ENCODE assay signal across 24 mouse cellular contexts in the genomic region with DNA sequence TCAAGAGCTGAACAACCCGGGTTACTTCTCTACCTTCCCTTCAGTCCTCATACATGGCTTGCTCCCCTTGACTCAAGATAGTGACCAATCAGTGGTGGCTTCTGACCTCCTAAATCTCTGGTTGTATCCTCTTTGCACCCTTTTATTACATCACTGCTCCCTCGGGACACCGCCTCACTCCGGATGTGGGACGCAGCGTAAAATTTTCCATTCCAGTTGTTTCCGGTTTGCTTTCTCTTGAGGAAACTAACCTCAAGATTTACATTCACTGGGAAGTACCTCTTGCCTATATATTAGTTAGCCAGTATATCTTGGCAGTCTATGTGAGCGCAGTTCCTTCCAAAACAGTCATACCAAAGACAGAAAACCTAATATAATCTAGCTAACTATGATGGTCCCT. TPM values are rescaled to one million over a fixed set of nuclear protein-coding genes. Genes with fewer than 3 reads are reported as not detected.
DNase-seq lines count a peak whose midpoint lies in the region; ATAC-seq and TF ChIP-seq lines count a peak whose summit lies in the region.
"Had no signal": no experiment of that assay in that cellular context is flagged by ENCODE, and none has a peak within 500 bp of the region (broad histone marks: within the 10 kb centered on the region; RNA-seq: fewer than 3 reads in every experiment).

No protein-coding gene starts in this region.

- no peak for TF ChIP-seq RAD21 in CH12.LX (IDR thresholded peaks at IDR 0.05; ENCODE audit: low read depth, low read length)

- H3K9ac ChIP-seq in forebrain, postnatal 0 days: no peak overlapping the region
- no peak overlapping the region for H3K9ac ChIP-seq in forebrain, embryonic 12.5 days
- no peak overlapping the region for H3K9ac ChIP-seq in limb, embryonic 14.5 days (ENCODE audit: low read depth, low read length, severe bottlenecking)
- no peak overlapping the region for H3K9ac ChIP-seq in CH12.LX (ENCODE audit: insufficient read depth, low read depth)

- in situ Hi-C loops in CH12.LX (cut with MboI; ENCODE audit: low pct_ligation_motif_present, low pct_unique_long_range_greater_than_20kb, low sequenced_read_pairs): no loop called here

- TF ChIP-seq EP300 in CH12.LX (IDR thresholded peaks at IDR 0.05; ENCODE audit: low read length): peak; percentile 93

- DNase-seq in forebrain, postnatal 0 days: no peak
- DNase-seq in layer of hippocampus, adult 2 months (ENCODE audit: low spot score in 2 of 2): no peak
- DNase-seq in layer of hippocampus, adult 18-20 months (ENCODE audit: low spot score in 2 of 2): no peak
- peak; percentile 8 for DNase-seq in limb, embryonic 14.5 days (ENCODE audit: low spot score)
- DNase-seq in limb, embryonic 10.5 days (ENCODE audit: low spot score): no peak
- peak; percentile 88 for DNase-seq in CH12.LX (ENCODE audit: extremely low read depth)
- no peak for DNase-seq in thymus, postnatal 0 days (ENCODE audit: low spot score)
- DNase-seq: adrenal gland, adult 2 months; adrenal gland, adult 8-10 months; adrenal gland, postnatal 10 days; adrenal gland, postnatal 14 days; adrenal gland, postnatal 25 days; adrenal gland, postnatal 36 days; B cell, adult 2 months; cerebellum, adult 11 months; cerebellum, adult 11-12 months; cerebellum, adult 18-20 months had no signal

- no peak for ATAC-seq in forebrain, postnatal 0 days
- no peak for ATAC-seq in forebrain, embryonic 12.5 days (ENCODE audit: low FRiP score)
- no peak for ATAC-seq in limb, embryonic 14.5 days (ENCODE audit: low FRiP score, low read depth)
- ATAC-seq: activated CD4-positive, CD25-positive, alpha-beta regulatory T cell, adult 4 months; CD4-positive, CD25-positive, alpha-beta regulatory T cell, adult 4 months; Patski had no signal

- dilution Hi-C loops in CH12.LX (cut with MboI; ENCODE audit: extremely low pct_ligation_motif_present, extremely low pct_unique_long_range_greater_than_20kb, low sequenced_read_pairs): no loop called here

- TF ChIP-seq POLR2A in limb, embryonic 14.5 days (IDR thresholded peaks at IDR 0.05; ENCODE audit: borderline replicate concordance, extremely low read depth, insufficient read depth, insufficient read length): no peak
- no peak for TF ChIP-seq POLR2A in CH12.LX (IDR thresholded peaks at IDR 0.05; ENCODE audit: low read depth, low read length)

- H3K36me3 ChIP-seq in forebrain, postnatal 0 days (ENCODE audit: insufficient read depth): no peaks in the 10 kb centered on the region
- H3K36me3 ChIP-seq in forebrain, embryonic 12.5 days (replicated peaks): peaks cover 13% of the 10 kb centered on the region; the same call in 1 of the 2 replicates
- no peaks in the 10 kb centered on the region for H3K36me3 ChIP-seq in limb, embryonic 14.5 days (ENCODE audit: control insufficient read depth, insufficient read depth, low read length)
- H3K36me3 ChIP-seq in limb, embryonic 10.5 days: no peaks in the 10 kb centered on the region
- no peaks in the 10 kb centered on the region for H3K36me3 ChIP-seq in CH12.LX (replicated peaks in 1 of 2; ENCODE audit: control insufficient read depth in 1 of 2, insufficient read depth in 1 of 2, low read length in 1 of 2)
- H3K36me3 ChIP-seq: G1E had no signal

- H3K27ac ChIP-seq in forebrain, postnatal 0 days (ENCODE audit: low read depth, low read length): peak overlapping the region; percentile 36; the same call in 1 of the 2 replicates
- no peak overlapping the region for H3K27ac ChIP-seq in forebrain, embryonic 12.5 days
- H3K27ac ChIP-seq in layer of hippocampus, adult 2 months: peak overlapping the region; percentile 57; the same call in 1 of the 2 replicates
- H3K27ac ChIP-seq in limb, embryonic 14.5 days (replicated peaks; ENCODE audit: low read depth, low read length): no peak overlapping the region
- H3K27ac ChIP-seq in limb, embryonic 10.5 days: no peak overlapping the region
- H3K27ac ChIP-seq in CH12.LX (ENCODE audit: insufficient read depth, low read depth): no peak overlapping the region

- no peaks in the 10 kb centered on the region for H3K79me2 ChIP-seq in CH12.LX (replicated peaks; ENCODE audit: control insufficient read depth, extremely low read depth, insufficient read depth, poor library complexity, severe bottlenecking)

- peaks cover 7% of the 10 kb centered on the region; the same call in 1 of the 2 replicates for H3K4me1 ChIP-seq in forebrain, postnatal 0 days (ENCODE audit: insufficient read depth)
- no peaks in the 10 kb centered on the region for H3K4me1 ChIP-seq in forebrain, embryonic 12.5 days
- H3K4me1 ChIP-seq in limb, embryonic 14.5 days (ENCODE audit: control insufficient read depth, insufficient read depth, low read length): no peaks in the 10 kb centered on the region
- no peaks in the 10 kb centered on the region for H3K4me1 ChIP-seq in limb, embryonic 10.5 days
- peaks cover 0 to 18% of the 10 kb centered on the region in 2 experiments; a peak in 2 of 4 replicates for H3K4me1 ChIP-seq in CH12.LX (ENCODE audit: control insufficient read depth in 1 of 2, insufficient read depth in 2 of 2)

- H3K4me3 ChIP-seq in forebrain, postnatal 0 days (ENCODE audit: low read depth, low read length): no peak overlapping the region
- H3K4me3 ChIP-seq in forebrain, embryonic 12.5 days (replicated peaks): no peak overlapping the region
- no peak overlapping the region for H3K4me3 ChIP-seq in layer of hippocampus, adult 2 months
- no peak overlapping the region for H3K4me3 ChIP-seq in limb, embryonic 14.5 days (replicated peaks; ENCODE audit: low read length)
- no peak overlapping the region for H3K4me3 ChIP-seq in limb, embryonic 10.5 days
- no peak overlapping the region for H3K4me3 ChIP-seq in CH12.LX (replicated peaks in 1 of 3; ENCODE audit: low read depth in 2 of 3, low read length in 2 of 3, poor library complexity in 1 of 3)

- 94% methylated on average over 8 of the region's 8 CpGs for WGBS in forebrain, postnatal 0 days
- WGBS in forebrain, embryonic 12.5 days: 99% methylated on average over 8 of the region's 8 CpGs
- 88% methylated on average over 8 of the region's 8 CpGs for WGBS in limb, embryonic 14.5 days
- WGBS in limb, embryonic 10.5 days: 96% methylated on average over 8 of the region's 8 CpGs

- H3K27me3 ChIP-seq in forebrain, postnatal 0 days (ENCODE audit: insufficient read depth, low read length): no peaks in the 10 kb centered on the region
- no peaks in the 10 kb centered on the region for H3K27me3 ChIP-seq in forebrain, embryonic 12.5 days
- H3K27me3 ChIP-seq in limb, embryonic 14.5 days (ENCODE audit: control insufficient read depth, insufficient read depth, low read length): no peaks in the 10 kb centered on the region
- H3K27me3 ChIP-seq in limb, embryonic 10.5 days (ENCODE audit: low read depth, poor library complexity, severe bottlenecking): no peaks in the 10 kb centered on the region
- H3K27me3 ChIP-seq in CH12.LX (replicated peaks): no peaks in the 10 kb centered on the region
- H3K27me3 ChIP-seq: Patski had no signal

- no peak for TF ChIP-seq CTCF in forebrain, postnatal 0 days (IDR thresholded peaks at IDR 0.05; ENCODE audit: low read depth)
- no peak for TF ChIP-seq CTCF in layer of hippocampus, adult 2 months (conservative IDR thresholded peaks at IDR 0.05)
- TF ChIP-seq CTCF in CH12.LX (conservative IDR thresholded peaks at IDR 0.05 in 1 of 2, IDR thresholded peaks at IDR 0.05 in 1 of 2; ENCODE audit: low read depth in 2 of 2, low read length in 2 of 2): no peak

- H3K9me3 ChIP-seq in forebrain, postnatal 0 days (ENCODE audit: low read length): no peaks in the 10 kb centered on the region
- H3K9me3 ChIP-seq in forebrain, embryonic 12.5 days: no peaks in the 10 kb centered on the region
- H3K9me3 ChIP-seq in limb, embryonic 14.5 days (ENCODE audit: control insufficient read depth, low read length): no peaks in the 10 kb centered on the region
- no peaks in the 10 kb centered on the region for H3K9me3 ChIP-seq in limb, embryonic 10.5 days (replicated peaks)
- H3K9me3 ChIP-seq in CH12.LX (replicated peaks; ENCODE audit: low read length): no peaks in the 10 kb centered on the region
- H3K9me3 ChIP-seq: G1E had no signal

- H3K4me2 ChIP-seq in forebrain, postnatal 0 days (ENCODE audit: low read depth): no peak overlapping the region
- H3K4me2 ChIP-seq in forebrain, embryonic 12.5 days: no peak overlapping the region
- H3K4me2 ChIP-seq in limb, embryonic 14.5 days (replicated peaks; ENCODE audit: low read depth, low read length, severe bottlenecking): no peak overlapping the region
- H3K4me2 ChIP-seq in CH12.LX (ENCODE audit: insufficient read depth, low read depth, poor library complexity, severe bottlenecking): peak overlapping the region; percentile 2; the same call in 1 of the 2 replicates

TF ChIP-seq in CH12.LX, 34 proteins besides CTCF, POLR2A, EP300 and RAD21 (continues in another document):
- TF ChIP-seq SMC3 (IDR thresholded peaks at IDR 0.05; ENCODE audit: low read depth, low read length) (no peak), TCF12 (IDR thresholded peaks at IDR 0.05; ENCODE audit: low read depth, low read length) (no peak; the same call in 1 of the 2 replicates), RCOR1 (conservative IDR thresholded peaks at IDR 0.05; ENCODE audit: low read depth, low read length) (peak; percentile 74; the same call in 1 of the 2 replicates), E2F4 (IDR thresholded peaks at IDR 0.05; ENCODE audit: insufficient replicate concordance, low read depth, low read length) (no peak), SIN3A (IDR thresholded peaks at IDR 0.05; ENCODE audit: low read length) (0 out of 2 replicates have a peak, but pooled peaks have one; percentile 28), ZKSCAN1 (IDR thresholded peaks at IDR 0.05; ENCODE audit: borderline replicate concordance, low read depth, low read length) (no peak), MXI1 (IDR thresholded peaks at IDR 0.05; ENCODE audit: low read depth, low read length) (no peak), USF2 (conservative IDR thresholded peaks at IDR 0.05; ENCODE audit: low read depth, low read length) (no peak), GABPA (IDR thresholded peaks at IDR 0.05; ENCODE audit: insufficient replicate concordance, low read depth, low read length) (no peak), ZMIZ1 (IDR thresholded peaks at IDR 0.05; ENCODE audit: low read depth, low read length) (no peak)

RNA-seq across cellular contexts. Expression of a gene that starts 14.0 kb away (rescaled TPM):
- 169 and 237 TPM in 2 replicates for total RNA-seq in forebrain, postnatal 0 days (2014; rRNA removed)
- 78.2 and 115 TPM in 2 replicates for polyA plus RNA-seq in forebrain, postnatal 0 days (2015; fragmentation: Nextera tagmentation; extraction: Ambion mirVana)
- polyA plus RNA-seq in forebrain, embryonic 12.5 days (2016; fragmentation: Nextera tagmentation; extraction: Ambion mirVana): 102 and 115 TPM in 2 replicates
- total RNA-seq in layer of hippocampus, adult 2 months (2021): 100 to 1,000 TPM; 136 to 141 TPM
- 100 to 1,000 TPM; 122 to 126 TPM for total RNA-seq in layer of hippocampus, adult 18-20 months (2021)
- 9.9 and 11.2 TPM in 2 replicates for polyA plus RNA-seq in limb, embryonic 14.5 days (2012; rRNA removed)
- polyA plus RNA-seq in limb, embryonic 14.5 days (2014; fragmentation: Nextera tagmentation; extraction: Ambion mirVana): 8.6 and 9.5 TPM in 2 replicates
- 1.3 TPM in 2 replicates for polyA plus RNA-seq in limb, embryonic 10.5 days (2016; fragmentation: Nextera tagmentation; extraction: Ambion mirVana)
- total RNA-seq in CH12.LX (2012; rRNA removed) (not detected in 2 replicates), CH12.LX (2014; rRNA removed) (not detected in 2 replicates)
- not detected in 2 replicates for polyA plus RNA-seq in CH12.LX (2012; ENCODE audit: insufficient read length, low read depth)
- polyA plus RNA-seq in thymus, postnatal 0 days (2015; fragmentation: Nextera tagmentation; extraction: Ambion mirVana): 3.5 and 3.6 TPM in 2 replicates
- total RNA-seq: MEL had no signal
- polyA plus RNA-seq: C2C12, G1E had no signal

Comparison
In these comparisons a context has a peak if more than half of its experiments do, and no peak if none do; other contexts are left out.
1. DNase-seq: peak in limb, embryonic 14.5 days (single experiment) and CH12.LX (single experiment); none in forebrain, postnatal 0 days (single experiment), layer of hippocampus, adult 2 months (0 of 2), layer of hippocampus, adult 18-20 months (0 of 2), limb, embryonic 10.5 days (single experiment) and thymus, postnatal 0 days (single experiment).
2. H3K27ac ChIP-seq: peak in forebrain, postnatal 0 days (single experiment) and layer of hippocampus, adult 2 months (single experiment); none in forebrain, embryonic 12.5 days (single experiment), limb, embryonic 14.5 days (single experiment), limb, embryonic 10.5 days (single experiment) and CH12.LX (single experiment).